Mouse (Mus musculus) cortical plate, adult 2 months (tissue): ENCODE measurements around the gene Krtap28-13.

ENCODE experiments used
- CTCF ChIP-seq: fragments of 200-500 bp; IDR thresholded peaks from 2 replicates; pipeline ENCODE4 v1.5.1; 2011; ENCODE audit warnings: mild to moderate bottlenecking, control low read depth, low read length; ENCODE audit not compliant: insufficient read depth; ENCODE audit errors: extremely low read depth
- POLR2A ChIP-seq: fragments of 200-500 bp; IDR thresholded peaks from 2 replicates; pipeline ENCODE4 v1.6.1; 2011; ENCODE audit warnings: mild to moderate bottlenecking, low read length, control low read depth; ENCODE audit not compliant: insufficient read depth; ENCODE audit errors: extremely low read depth

DNA sequence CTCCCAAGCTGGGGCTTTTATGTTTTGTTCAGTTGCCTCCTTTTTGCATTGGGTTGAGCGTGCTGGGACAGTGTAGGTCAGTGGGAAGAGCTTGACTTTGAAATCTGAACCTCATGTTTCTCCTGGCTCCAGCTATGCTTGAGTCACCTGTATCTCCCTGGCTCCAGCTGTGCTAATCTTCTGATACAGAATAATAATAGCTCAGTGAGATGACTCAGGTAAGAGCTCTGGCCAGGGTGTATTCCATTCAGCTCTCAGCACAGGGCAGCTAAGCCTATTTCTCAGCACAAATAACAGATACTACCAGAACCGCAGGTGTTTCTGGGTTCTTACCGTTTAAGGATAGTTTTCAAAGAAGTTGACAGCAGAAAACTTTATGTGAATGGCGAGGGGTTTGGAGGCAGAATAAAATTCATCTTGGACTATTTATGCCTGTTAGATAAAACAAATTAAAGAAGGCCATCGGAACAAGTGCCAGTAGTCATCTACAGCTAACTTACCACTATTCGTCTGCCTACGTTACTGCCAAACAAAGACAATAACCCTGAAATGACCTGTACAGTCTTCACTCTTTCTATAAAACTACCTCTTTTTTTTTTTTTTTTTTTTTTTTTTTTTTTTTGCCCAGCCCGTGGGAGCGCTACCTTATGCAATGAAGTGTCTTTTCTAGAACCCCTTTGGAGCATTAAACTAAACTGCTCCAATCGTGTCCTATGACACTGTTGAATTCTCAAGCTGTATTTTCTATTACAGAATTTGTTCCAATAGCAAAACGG lies 23.6 kb upstream of the Krtap28-13 start:
- TF ChIP-seq CTCF: no peak
- TF ChIP-seq POLR2A: no peak
